Mouse (Mus musculus) erythroblast, embryonic 14.5 days (primary cell): Measurements from ENCODE around the gene Trappc10.

Experiments
- GATA1 ChIP-seq: IDR thresholded peaks from 2 replicates; pipeline ENCODE4 v1.6.1; 2012; ENCODE audit warnings: low read length, inconsistent platforms, mixed read lengths
- TAL1 ChIP-seq: IDR thresholded peaks from 3 replicates; pipeline ENCODE4 v1.6.1; 2012; ENCODE audit warnings: low read length, inconsistent platforms, mixed read lengths

GRCm38 (mm10) chr10:78214371-78214770, 30.1 kb downstream of the Trappc10 start:
- TF ChIP-seq GATA1 (no peak), TAL1 (no peak)
